Mouse (Mus musculus) urinary bladder, postnatal 14 days (tissue): Measurements from ENCODE around the gene Fzr1.

Experiments
- DNase-seq: peaks from one replicate; pipeline ENCODE4 v3.0.0; 2021; ENCODE audit warnings: low spot score

Gene Fzr1

DNA sequence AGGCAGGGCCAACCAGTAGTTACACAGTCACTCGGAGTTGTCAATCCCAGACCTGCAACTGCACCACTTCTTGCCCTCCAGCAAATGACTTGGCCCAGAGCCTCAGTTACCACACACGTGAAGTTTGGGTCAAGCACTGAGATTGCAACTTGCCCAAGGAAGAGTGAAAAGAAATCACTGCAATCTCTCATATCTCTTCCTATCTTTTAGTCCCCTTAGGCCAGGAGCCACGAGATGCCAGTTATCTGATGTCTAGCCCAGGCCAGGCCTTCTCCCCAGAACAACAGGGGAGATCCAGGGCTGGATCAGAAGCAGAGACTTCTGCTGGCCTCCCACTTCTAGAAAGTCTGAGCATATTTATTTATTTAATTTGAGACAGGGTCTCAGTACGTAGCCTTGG, 22.8 kb downstream of the Fzr1 start:
- no peak for DNase-seq

DNA sequence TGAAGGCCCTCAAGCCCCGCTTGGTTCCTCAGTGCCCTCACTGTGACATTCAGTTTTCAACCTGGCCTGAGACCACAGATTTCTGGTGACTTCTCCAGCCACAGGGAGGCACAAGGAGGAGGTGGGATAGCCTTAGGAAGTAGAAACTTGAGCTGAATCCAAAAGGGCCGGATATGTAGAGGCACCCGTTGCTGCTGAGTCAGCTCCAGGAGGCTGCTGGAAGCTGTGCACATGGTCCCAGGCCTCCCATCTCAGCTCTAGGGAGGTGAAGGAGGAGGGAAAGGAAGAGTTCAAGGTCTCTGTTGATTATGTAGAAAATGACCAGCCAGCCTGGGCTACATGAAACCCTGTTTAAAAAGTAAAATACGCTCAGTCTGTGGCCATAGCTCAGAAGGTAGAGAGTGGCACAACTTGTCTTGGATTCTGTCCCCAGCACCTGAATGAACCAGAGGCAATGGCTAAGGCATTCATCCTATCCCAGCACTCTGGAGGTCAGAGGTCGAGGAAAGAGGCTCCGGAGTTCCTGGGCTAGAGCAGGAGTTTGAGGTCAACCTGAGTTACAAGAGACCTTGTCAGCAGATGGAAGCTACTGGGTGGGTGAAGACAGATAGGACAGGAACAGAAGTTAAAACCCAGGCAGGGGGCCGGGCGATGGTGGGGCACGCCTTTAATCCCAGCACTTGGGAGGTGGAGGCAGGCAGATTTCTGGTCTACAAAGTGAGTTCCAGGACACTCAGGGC, 23.4 kb downstream of the Fzr1 start:
- DNase-seq: no peak

DNA sequence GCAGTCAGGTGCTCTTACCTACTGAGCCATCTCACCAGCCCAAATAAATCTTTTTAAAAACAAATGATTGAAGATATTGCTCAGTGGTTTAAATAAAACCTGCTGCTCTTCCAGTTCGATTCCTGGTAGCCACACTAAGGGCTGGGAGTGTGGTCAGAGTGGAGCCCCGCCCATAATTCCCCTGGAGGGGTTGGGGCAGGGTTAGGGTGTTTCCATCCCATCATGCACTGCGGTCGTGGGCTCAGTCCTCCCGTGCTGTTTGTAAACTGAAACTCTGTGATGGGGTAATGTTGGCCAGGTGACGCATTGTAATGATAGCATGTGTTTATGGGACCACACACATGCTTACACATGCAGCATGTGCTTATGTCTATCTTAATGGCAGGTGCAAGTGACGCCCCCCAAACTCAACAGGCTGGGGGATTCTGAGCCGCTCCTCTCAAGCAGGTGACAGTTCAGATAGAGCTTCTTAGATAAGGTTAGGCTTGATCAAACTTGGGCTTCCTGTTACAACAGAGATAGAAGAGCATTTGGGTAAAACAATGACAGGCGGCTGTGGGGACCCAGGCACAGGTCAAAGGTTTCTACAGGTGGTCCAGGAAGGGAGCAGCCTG, 26.5 kb downstream of the Fzr1 start:
- DNase-seq: no peak

DNA sequence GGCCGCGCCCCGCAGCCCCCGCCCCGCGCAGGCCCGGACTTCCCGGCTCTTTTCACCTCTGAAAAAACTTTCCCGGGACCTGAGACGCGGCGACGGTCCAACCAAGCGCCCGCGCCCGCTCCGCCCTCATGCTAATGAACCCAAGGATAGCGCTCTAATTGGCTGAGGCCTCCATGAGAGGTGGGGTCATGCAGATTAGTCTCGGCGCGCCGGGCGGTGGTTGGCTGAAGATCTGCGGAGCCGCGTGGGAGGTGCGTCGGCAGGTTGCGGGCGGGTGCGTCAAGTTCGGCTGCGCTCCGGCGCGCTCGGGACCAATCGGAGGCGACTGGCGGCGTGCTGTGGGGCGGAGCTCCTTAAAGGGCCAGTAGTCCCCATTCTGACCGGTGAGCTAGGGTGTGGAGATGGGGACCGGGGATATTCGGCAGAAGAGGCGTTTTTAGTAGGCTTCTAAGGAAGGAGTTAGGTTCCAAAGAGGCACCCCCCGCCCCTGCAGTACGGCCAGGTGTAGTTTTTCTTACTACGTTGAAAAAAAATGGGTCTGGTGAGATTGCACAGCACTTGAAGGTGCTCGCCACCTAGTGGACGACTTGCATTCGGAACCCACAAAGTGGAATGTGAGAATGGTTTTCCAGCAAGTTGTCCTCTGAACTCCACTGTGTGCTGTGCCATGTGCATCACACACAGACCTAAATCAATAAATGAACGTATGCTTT, 27.8 kb downstream of the Fzr1 start, which contains the start of gene Hmg20b:
Gene Hmg20b, minus strand, starts transcription at position 130 of the 713 bp plus-strand sequence.
- DNase-seq: peak; percentile 99

DNA sequence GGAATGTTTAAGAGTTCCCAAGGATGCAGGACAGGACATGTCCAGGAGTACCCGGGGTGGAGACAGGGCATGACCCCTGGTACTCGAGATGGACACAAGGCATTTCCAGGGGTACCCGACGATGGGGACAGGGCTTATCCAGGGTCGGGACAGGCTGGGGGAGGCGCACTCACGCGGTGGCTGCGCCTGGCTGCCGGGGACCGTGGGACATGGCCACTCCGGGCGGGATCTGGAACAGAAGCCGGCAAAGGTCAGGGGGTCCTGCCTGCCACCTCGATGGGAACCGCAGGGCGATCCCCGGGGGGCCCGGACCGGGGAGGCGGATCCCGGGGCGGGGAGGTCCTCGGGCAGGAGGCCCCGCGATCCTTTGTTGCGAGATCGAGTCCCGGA, 28.4 kb downstream of the Fzr1 start:
- no peak for DNase-seq

- DNase-seq: peak; percentile 64
Measured at GRCm38 (mm10) chr10:81349146-81349545, 29.2 kb downstream of the Fzr1 start.

DNA sequence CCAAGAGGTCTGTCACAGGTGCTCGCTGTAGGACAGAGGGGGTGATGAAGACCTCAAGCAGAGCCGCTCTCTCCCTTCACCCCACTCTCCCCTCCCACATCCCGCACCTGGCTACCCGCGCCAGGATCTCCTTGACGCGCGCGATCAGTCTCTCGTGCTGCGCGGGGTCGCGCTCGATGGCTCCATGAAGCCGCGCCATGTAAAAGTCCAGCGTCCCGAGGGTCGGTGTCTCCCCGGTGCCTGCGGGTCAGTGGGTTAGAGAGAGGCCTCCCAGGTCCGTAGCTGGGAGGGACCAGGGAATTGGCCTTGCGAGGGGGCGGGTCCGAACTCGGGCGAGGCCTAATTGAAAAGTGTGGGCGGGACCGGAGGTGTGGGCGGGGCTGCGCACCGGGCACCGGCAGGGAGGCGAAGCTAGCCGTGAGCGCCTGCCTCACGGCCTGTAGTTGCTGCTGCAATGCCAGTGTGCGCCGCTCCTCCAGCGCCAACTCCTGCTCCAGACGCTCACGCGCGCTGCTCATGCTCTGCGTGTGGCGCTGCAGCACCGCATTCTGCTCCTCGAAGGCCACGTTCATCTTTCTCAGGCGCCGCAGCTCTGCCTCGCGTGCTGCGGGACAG, 31.8 kb downstream of the Fzr1 start:
- DNase-seq: peak; percentile 77

GRCm38 (mm10) chr10:81345162-81345534, 33.2 kb downstream of the Fzr1 start:
- DNase-seq: no peak

DNA sequence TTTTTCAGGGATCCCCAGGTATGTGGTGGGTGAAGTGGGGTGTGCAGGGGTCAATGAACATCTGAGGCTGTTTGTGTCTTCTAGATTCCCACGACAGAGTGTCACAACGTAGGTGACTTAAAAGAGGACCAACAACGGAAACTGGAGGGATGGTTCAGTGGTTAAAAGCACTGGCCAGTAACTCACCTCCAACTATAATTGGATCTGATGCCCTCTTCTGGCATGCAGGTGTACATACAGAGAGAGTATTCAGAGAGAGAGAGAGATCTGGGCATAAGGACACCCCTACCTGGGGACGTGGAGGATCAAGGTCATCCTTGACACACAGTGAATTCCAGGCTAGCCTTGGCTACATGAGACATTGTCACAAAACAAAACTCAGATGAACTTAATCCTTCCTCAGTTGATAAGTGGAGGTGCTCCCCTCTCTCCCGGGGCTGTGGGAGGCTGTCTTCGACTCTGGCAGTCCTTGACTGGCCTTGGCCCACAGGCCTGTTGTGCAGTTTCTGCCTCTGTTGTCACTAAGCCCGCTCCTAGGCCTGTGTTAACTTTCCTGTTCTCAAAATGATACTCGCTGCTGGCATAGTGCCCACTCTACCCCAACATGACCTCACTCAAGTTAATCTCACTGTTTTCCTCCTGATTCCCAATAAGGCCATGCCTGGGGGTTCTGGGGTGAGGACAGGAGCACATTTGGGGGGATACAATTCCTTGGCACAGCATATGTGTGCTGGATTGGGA, 33.7 kb downstream of the Fzr1 start:
- no peak for DNase-seq

GRCm38 (mm10) chr10:81342686-81343505, 35.4 kb downstream of the Fzr1 start, which contains the start of gene Gipc3:
Gene Gipc3 (minus strand): TSS chr10:81343266.
- DNase-seq: no peak

DNA sequence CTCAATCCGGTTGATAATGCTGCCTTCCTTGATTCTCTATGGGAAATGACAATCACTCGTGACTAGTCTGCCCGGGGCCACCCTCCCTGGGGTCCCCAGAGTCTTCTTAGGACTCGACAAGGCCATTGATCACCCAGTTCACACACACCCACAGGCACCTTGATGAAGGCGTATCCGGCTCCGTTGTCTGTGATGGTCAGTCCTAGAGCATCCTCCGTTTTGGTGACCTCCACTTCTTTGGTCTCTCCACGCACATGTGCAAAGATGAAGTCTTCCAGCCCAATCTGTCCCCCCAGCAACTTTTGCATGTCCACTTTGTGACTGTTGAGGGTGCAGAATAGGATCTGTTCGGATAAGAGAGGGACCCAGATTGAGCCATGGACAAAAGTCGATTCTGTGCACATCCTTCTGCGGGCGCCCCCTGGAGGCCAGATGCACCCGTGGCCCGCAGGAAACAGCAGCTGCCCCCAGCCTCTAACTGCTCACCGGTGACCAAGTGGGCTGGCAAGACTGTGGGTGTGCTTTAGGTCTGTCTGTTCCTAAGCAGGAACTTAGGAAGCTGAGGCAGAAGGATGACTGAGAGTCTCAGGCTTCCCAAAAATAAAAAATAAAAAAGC, 36.9 kb downstream of the Fzr1 start:
- peak; percentile 70 for DNase-seq

- no peak for DNase-seq
Measured at GRCm38 (mm10) chr10:81340551-81341332, 37.6 kb downstream of the Fzr1 start.

GRCm38 (mm10) chr10:81336558-81336957, 41.8 kb downstream of the Fzr1 start:
- DNase-seq: no peak

DNA sequence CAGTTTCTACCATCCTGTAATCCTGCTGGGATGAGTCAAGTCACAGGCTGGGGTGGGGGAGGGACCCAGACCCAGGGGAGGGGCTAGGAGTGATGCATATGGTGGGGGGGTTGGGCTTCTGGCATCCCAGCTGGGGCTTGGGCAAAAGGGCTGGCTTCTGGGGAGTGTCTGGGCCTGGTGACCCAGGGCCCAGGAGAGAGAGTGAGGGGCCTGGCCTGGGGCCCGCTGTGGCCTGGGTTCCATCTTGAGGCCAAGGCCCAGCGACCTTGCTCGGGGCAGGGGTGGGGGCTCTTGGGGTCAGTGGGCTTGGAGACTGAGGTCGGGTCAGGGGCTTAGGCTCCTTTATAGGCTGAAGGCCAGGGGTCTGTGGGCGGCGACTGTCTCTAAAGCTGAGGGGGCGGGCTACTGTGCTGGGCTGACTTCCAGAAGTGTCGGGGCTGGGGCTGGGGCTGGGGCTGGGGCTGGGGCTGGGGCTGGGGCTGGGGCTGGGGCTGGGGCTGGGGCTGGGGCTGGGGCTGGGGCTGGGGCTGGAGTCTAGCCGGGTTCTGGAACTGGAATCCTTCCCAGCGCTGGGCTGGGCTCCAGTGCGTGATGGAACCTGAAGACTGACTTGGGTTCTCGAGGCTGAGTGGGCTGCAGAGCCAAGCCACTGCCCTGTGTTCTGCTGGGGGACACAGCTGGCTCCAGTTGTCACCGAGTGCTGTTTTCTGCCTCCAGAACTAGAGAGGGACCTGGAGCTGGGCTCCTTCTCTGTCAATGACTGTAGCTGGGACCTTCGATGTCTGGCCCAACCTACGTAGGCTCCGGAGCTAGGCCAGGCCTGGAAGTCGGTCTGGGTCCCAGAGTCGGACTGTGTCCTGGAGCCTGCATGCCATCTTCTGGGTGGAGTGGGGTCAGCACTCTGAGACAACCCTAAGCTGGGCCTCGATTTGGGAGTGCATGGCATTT, 42.6 kb downstream of the Fzr1 start:
- DNase-seq: no peak

GRCm38 (mm10) chr10:81334324-81334723, 44.0 kb downstream of the Fzr1 start:
- DNase-seq: no peak

DNA sequence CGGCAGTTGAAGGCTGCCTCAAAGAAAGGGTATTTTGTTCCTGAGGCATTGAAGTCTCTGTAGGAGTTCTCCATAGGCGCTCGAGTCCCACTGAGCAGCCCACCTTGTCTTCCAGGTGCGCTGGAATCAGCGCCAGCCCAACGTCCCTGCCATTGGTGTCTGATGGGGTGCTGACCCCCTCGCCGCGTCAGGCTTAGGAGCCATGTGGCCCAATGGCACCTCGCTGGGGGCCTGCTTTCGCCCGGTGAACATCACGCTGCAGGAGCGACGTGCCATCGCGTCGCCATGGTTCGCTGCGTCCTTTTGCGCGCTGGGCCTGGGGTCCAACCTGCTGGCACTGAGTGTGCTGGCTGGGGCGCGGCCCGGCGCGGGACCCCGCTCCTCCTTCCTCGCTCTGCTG, 46.0 kb downstream of the Fzr1 start:
- no peak for DNase-seq

- DNase-seq: no peak
Measured at GRCm38 (mm10) chr10:81330007-81330406, 48.3 kb downstream of the Fzr1 start.

- DNase-seq: peak; percentile 57
Measured at GRCm38 (mm10) chr10:81329194-81329975, 48.9 kb downstream of the Fzr1 start.
